Mouse (Mus musculus) left cerebral cortex, adult 11 months (tissue): ENCODE data around the gene Olfr821.
"Not testable (repeated sequence)": the region's sequence is repeated elsewhere in the genome, so short reads cannot be mapped to it uniquely, and the experiment has no call there.

ENCODE experiments used
- DNase-seq: peaks from one replicate; pipeline ENCODE4 v3.0.0; 2022; ENCODE audit warnings: low spot score

Olfr821 gene

DNA sequence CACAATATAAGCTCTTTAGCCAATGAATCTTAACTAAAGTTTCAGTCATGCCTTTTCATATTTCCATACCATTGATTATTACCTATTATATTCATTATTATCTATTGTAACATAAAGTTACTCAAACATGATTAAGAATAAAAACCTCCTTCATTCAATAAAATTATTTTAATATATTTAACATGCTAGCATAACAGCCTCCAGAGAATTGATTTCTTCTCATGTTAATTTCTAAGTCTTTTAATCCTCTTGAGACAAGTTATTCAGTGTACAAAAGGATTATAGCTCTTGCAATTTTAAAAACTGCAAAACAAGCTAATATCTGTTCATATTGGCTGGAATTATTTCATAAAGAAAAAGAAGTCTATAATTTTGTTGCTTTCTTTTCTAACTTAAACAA is at the start of gene Olfr821:
Gene Olfr821, plus strand, starts transcription at position 301 of the 400 bp plus-strand sequence.
- no peak for DNase-seq

DNA sequence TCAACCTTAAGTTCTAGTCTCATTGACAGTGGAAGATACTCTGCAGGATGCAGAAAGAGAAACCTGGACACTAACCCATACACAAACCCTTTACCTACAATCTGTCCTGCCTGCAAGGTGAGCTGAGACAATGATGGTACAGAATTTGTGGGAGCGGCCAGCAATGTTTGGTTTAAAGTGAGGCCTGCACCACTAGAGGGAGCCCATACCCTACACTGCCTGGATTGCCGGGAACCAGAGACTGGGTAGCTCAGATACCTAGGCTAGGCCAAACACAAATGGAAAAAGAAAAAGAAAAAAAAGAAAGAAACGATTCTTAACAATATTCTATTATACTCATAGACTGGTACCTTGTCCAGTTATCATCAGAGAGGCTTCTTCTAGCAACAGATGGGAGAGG is 48.3 kb upstream of the Olfr821 start:
- not testable (repeated sequence) for DNase-seq

DNA sequence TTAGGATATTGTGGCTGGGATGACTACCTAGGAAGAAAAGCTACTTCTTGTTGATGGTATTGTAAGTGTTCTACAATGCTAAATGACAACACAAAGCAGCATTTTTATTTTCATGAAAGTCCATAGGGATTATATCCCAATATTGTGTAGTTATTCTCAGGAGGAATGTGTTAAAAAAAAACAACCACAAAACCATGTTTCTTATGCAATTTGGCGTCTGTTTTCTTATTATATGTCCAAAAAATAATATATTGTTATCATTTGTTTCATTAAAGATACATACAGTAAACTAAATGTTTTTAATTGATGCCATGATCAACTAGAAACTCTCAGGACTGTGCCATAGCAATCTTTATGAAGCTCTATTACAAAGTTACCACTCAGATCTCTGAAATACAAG is 45.2 kb upstream of the Olfr821 start, which contains the start of gene Gm10310:
Gene Gm10310, minus strand, starts transcription at position 101 of the 400 bp plus-strand sequence.
- DNase-seq: not testable (repeated sequence)

DNA sequence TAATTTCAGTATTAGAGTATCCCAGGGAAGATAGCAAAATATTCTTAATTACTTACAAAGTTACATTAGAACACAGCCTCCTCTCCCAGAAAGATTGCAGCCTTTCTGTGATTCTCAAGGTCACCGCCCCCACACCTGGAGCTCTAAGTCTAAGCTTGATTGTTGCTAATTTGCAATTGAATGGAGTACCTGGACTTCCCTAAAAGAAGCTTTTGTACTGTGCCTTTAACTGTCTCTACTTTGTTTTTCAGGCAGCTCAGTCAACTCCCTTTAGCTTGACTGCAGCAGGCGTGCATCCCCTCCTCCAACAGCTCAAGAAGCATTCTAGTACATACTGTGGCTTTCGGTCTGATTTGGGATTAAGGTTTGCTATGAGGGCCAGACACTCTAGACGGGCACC is 26.0 kb upstream of the Olfr821 start:
- not testable (repeated sequence) for DNase-seq

DNA sequence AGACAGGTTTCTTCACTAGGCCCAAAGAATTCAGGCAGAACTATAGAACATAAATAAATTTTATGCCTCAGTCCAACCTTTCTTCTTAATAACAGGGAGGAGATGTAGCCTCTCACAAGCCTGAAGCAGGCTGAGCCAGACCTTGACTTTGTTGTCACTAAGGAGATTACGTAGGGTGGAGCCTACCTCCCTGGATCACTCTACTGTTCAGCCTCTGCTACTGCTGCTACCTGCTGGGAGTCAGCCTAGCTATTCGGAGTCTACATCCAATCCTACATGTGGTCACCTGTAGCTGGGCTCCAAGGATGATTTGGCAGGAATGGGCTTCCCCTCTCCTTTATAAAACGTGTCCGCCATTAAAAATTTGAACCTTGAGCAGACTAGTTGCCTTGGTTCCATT is 24.8 kb upstream of the Olfr821 start:
- DNase-seq: not testable (repeated sequence)

DNA sequence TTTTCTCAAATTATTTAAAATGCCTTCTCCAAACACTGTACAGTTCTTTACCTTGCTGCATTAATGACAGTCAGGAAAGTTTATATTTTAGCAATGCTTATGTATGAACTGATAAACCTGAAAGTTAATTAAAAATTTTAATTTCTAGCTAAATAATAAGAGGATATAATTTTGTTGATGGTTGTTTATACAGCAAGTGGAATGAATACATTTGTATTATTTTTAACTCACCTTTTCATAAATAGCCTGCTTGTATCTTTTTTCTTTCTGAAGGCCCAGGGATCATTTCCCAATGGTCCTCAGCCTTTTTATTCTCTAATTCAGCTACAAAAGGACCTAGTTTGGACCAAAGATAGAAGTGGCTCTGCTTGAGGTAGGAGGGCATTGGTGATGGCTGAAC is 17.8 kb upstream of the Olfr821 start, which contains the start of gene Olfr820:
Gene Olfr820, plus strand, starts transcription at position 301 of the 400 bp plus-strand sequence.
- no peak for DNase-seq

DNA sequence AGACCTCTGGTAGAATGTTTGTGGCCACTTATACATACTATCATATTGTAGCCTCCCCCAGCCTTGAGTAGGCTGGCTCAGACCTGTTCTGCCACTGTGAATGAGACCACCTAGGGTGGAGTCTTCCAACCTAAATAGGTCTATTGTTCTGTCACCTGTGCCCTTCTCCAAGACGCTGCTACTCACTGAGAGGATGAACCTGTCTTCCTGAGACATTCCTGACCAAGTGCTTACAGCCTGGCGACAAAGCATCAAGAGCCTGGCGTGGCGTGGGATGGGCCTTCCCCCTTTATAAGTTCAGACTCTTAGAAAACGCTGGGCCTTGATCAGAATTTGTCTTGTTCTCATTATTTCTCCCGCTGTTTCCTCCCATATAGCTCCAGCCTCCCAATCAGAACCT is 6.9 kb downstream of the Olfr821 start:
- DNase-seq: no peak

DNA sequence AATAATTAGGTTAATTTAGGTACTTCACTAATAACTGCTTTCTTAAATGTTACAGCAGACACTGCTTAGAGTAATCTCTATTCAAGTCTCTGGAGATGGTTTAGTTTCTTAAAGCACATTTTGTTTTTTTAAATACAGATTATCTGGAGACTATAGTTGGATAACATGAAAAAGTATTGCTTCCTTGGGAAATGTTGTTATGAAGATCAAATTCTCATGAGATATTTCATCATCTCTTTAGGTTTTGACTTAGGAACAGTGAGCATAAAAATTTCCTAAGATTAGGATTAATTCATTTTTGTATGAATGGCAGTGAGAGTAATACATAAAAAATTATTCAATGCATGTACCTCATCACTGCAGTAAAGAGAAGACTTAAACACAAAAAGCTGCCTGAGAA is 40.8 kb downstream of the Olfr821 start, which contains the start of gene Olfr822:
Gene Olfr822, plus strand, starts transcription at position 301 of the 400 bp plus-strand sequence.
- DNase-seq: no peak
